In genomic region chr7:49152297-49152696, GRCm38 (mm10) we compare ENCODE assay signal across 12 mouse cellular contexts.
DNase-seq lines count a peak whose midpoint lies in the region; ATAC-seq and TF ChIP-seq lines count a peak whose summit lies in the region.
"Had no signal": no experiment of that assay in that cellular context is flagged by ENCODE, and none has a peak within 500 bp of the region (broad histone marks: within the 10 kb centered on the region; RNA-seq: fewer than 3 reads in every experiment).

No protein-coding gene starts in this region.

- no peaks in the 10 kb centered on the region for H3K36me3 ChIP-seq in forebrain, embryonic 15.5 days
- no peaks in the 10 kb centered on the region for H3K36me3 ChIP-seq in forebrain, embryonic 12.5 days (replicated peaks)
- H3K36me3 ChIP-seq in kidney, postnatal 0 days (ENCODE audit: insufficient read depth, low read length) = no peaks in the 10 kb centered on the region
- H3K36me3 ChIP-seq in hindbrain, embryonic 16.5 days (ENCODE audit: control insufficient read depth, insufficient read depth, low read length) = no peaks in the 10 kb centered on the region
- H3K36me3 ChIP-seq in neural tube, embryonic 15.5 days = no peaks in the 10 kb centered on the region

- WGBS in forebrain, embryonic 15.5 days = 59% methylated on average over 5 of the region's 5 CpGs
- WGBS in forebrain, embryonic 12.5 days = 75% methylated on average over 5 of the region's 5 CpGs
- WGBS in kidney, postnatal 0 days = 32% methylated on average over 5 of the region's 5 CpGs
- WGBS in hindbrain, embryonic 16.5 days = 53% methylated on average over 5 of the region's 5 CpGs
- WGBS in neural tube, embryonic 15.5 days = 40% methylated on average over 5 of the region's 5 CpGs

- DNase-seq in kidney, postnatal 0 days (ENCODE audit: low spot score) = peak; percentile 91
- no peak for DNase-seq in kidney, adult 8-10 months
- no peak for DNase-seq in B cell, adult 2 months
- DNase-seq in retina, embryonic 14.5 days (ENCODE audit: low spot score) = no peak
- DNase-seq: liver, postnatal 0 days had no signal

- H3K27ac ChIP-seq in forebrain, embryonic 15.5 days (replicated peaks) = peak overlapping the region; percentile 28; the same call in 1 of the 2 replicates
- no peak overlapping the region for H3K27ac ChIP-seq in forebrain, embryonic 12.5 days
- no peak overlapping the region for H3K27ac ChIP-seq in kidney, postnatal 0 days
- H3K27ac ChIP-seq in hindbrain, embryonic 16.5 days (ENCODE audit: low read depth, low read length) = peak overlapping the region; percentile 51; the same call in 1 of the 2 replicates
- H3K27ac ChIP-seq in neural tube, embryonic 15.5 days (replicated peaks) = peak overlapping the region; percentile 54

- TF ChIP-seq CTCF in kidney, postnatal 0 days (IDR thresholded peaks at IDR 0.05; ENCODE audit: low read depth) = no peak

- no peak overlapping the region for H3K4me2 ChIP-seq in forebrain, embryonic 15.5 days (replicated peaks)
- no peak overlapping the region for H3K4me2 ChIP-seq in forebrain, embryonic 12.5 days
- no peak overlapping the region for H3K4me2 ChIP-seq in kidney, postnatal 0 days (ENCODE audit: low read length)
- no peak overlapping the region for H3K4me2 ChIP-seq in hindbrain, embryonic 16.5 days (ENCODE audit: low read length)
- H3K4me2 ChIP-seq in neural tube, embryonic 15.5 days = no peak overlapping the region

- no peak overlapping the region for H3K4me3 ChIP-seq in forebrain, embryonic 15.5 days
- H3K4me3 ChIP-seq in forebrain, embryonic 12.5 days (replicated peaks) = no peak overlapping the region
- no peak overlapping the region for H3K4me3 ChIP-seq in kidney, postnatal 0 days (replicated peaks; ENCODE audit: low read depth, low read length)
- H3K4me3 ChIP-seq in hindbrain, embryonic 16.5 days (ENCODE audit: low read length) = no peak overlapping the region
- no peak overlapping the region for H3K4me3 ChIP-seq in neural tube, embryonic 15.5 days (replicated peaks)
- H3K4me3 ChIP-seq: megakaryocyte, embryonic 14.5 days had no signal

- peaks cover 6% of the 10 kb centered on the region for H3K4me1 ChIP-seq in forebrain, embryonic 15.5 days
- no peaks in the 10 kb centered on the region for H3K4me1 ChIP-seq in forebrain, embryonic 12.5 days
- H3K4me1 ChIP-seq in kidney, postnatal 0 days (replicated peaks; ENCODE audit: insufficient read depth, low read length) = no peaks in the 10 kb centered on the region
- peaks cover 5% of the 10 kb centered on the region; the same call in 1 of the 2 replicates for H3K4me1 ChIP-seq in hindbrain, embryonic 16.5 days (ENCODE audit: control insufficient read depth, insufficient read depth, low read depth, low read length)
- peaks cover 21% of the 10 kb centered on the region for H3K4me1 ChIP-seq in neural tube, embryonic 15.5 days
- H3K4me1 ChIP-seq: megakaryocyte, embryonic 14.5 days had no signal

- no peaks in the 10 kb centered on the region for H3K27me3 ChIP-seq in forebrain, embryonic 15.5 days
- no peaks in the 10 kb centered on the region for H3K27me3 ChIP-seq in forebrain, embryonic 12.5 days
- H3K27me3 ChIP-seq in kidney, postnatal 0 days (ENCODE audit: insufficient read depth, low read length) = no peaks in the 10 kb centered on the region
- no peaks in the 10 kb centered on the region for H3K27me3 ChIP-seq in hindbrain, embryonic 16.5 days (replicated peaks; ENCODE audit: control insufficient read depth, insufficient read depth, low read length)
- H3K27me3 ChIP-seq in neural tube, embryonic 15.5 days (replicated peaks) = no peaks in the 10 kb centered on the region
- H3K27me3 ChIP-seq: Patski had no signal

- H3K9ac ChIP-seq in forebrain, embryonic 15.5 days (replicated peaks) = no peak overlapping the region
- no peak overlapping the region for H3K9ac ChIP-seq in forebrain, embryonic 12.5 days
- H3K9ac ChIP-seq in kidney, postnatal 0 days (ENCODE audit: low read depth, low read length) = no peak overlapping the region
- H3K9ac ChIP-seq in hindbrain, embryonic 16.5 days (ENCODE audit: low read depth, low read length) = no peak overlapping the region
- no peak overlapping the region for H3K9ac ChIP-seq in neural tube, embryonic 15.5 days (replicated peaks)
- H3K9ac ChIP-seq: liver, postnatal 0 days had no signal

- ATAC-seq in forebrain, embryonic 15.5 days (replicated peaks) = peak; percentile 73
- no peak for ATAC-seq in forebrain, embryonic 12.5 days (ENCODE audit: low FRiP score)
- peak; percentile 93 for ATAC-seq in kidney, postnatal 0 days (replicated peaks; ENCODE audit: low FRiP score, low read depth)
- ATAC-seq in hindbrain, embryonic 16.5 days = peak; percentile 85
- peak; percentile 60 for ATAC-seq in neural tube, embryonic 15.5 days (ENCODE audit: low FRiP score)
- ATAC-seq: inflammation-experienced regulatory T-cells, adult 6 months; liver, postnatal 0 days; Patski had no signal

- 0 out of 2 replicates have a peak, but pooled peaks cover 5% of the 10 kb centered on the region for H3K9me3 ChIP-seq in forebrain, embryonic 15.5 days
- H3K9me3 ChIP-seq in forebrain, embryonic 12.5 days = no peaks in the 10 kb centered on the region
- no peaks in the 10 kb centered on the region for H3K9me3 ChIP-seq in kidney, postnatal 0 days (replicated peaks; ENCODE audit: low read length)
- H3K9me3 ChIP-seq in hindbrain, embryonic 16.5 days (ENCODE audit: control insufficient read depth, low read length) = 0 out of 2 replicates have a peak, but pooled peaks cover 4% of the 10 kb centered on the region
- H3K9me3 ChIP-seq in neural tube, embryonic 15.5 days (replicated peaks) = no peaks in the 10 kb centered on the region

Comparison
In these comparisons a context has a peak if more than half of its experiments do, and no peak if none do; other contexts are left out.
1. H3K27ac ChIP-seq: peak in forebrain, embryonic 15.5 days (single experiment), hindbrain, embryonic 16.5 days (single experiment) and neural tube, embryonic 15.5 days (single experiment); none in forebrain, embryonic 12.5 days (single experiment) and kidney, postnatal 0 days (single experiment).